Mouse (Mus musculus) lung, embryonic 16.5 days (tissue): ENCODE results near the gene Timp3. TPM values are rescaled to one million over a fixed set of nuclear protein-coding genes. Genes with fewer than 3 reads are reported as not detected.

Source experiments
- ATAC-seq: fragments of 200-750 bp; cut with Nextera tagmentation; 2 replicates; pipeline ENCODE4 v1.8.0; 2017; ENCODE audit warnings: low read depth, mild to moderate bottlenecking, moderate library complexity
- H3K27ac ChIP-seq: fragments of 300-500 bp; sonication (generic); 2 replicates; pipeline ENCODE4 v1.5.1; 2014; ENCODE audit warnings: mild to moderate bottlenecking, control low read depth, low read length
- H3K27me3 ChIP-seq: fragments of 300-500 bp; sonication (generic); 2 replicates; pipeline ENCODE4 v1.6.1; 2014; ENCODE audit warnings: low read depth, low read length, mixed read lengths; ENCODE audit not compliant: control insufficient read depth, insufficient read depth
- H3K36me3 ChIP-seq: fragments of 300-500 bp; sonication (generic); 2 replicates; pipeline ENCODE4 v1.6.1; 2014; ENCODE audit warnings: low read length; ENCODE audit not compliant: control insufficient read depth, insufficient read depth
- H3K4me1 ChIP-seq: fragments of 300-500 bp; sonication (generic); replicated peaks from 2 replicates; pipeline ENCODE4 v1.6.1; 2014; ENCODE audit warnings: low read length, mixed read lengths; ENCODE audit not compliant: control insufficient read depth, insufficient read depth
- H3K4me2 ChIP-seq: fragments of 300-500 bp; sonication (generic); 2 replicates; pipeline ENCODE4 v1.6.1; 2014; ENCODE audit warnings: low read depth, low read length, control low read depth
- H3K4me3 ChIP-seq: fragments of 300-500 bp; sonication (generic); 2 replicates; pipeline ENCODE4 v1.5.1; 2014; ENCODE audit warnings: mild to moderate bottlenecking, low read length, control low read depth
- H3K9ac ChIP-seq: fragments of 300-500 bp; sonication (generic); 2 replicates; pipeline ENCODE4 v1.6.1; 2014; ENCODE audit warnings: low read length, control low read depth
- H3K9me3 ChIP-seq: fragments of 300-500 bp; sonication (generic); 2 replicates; pipeline ENCODE4 v1.6.1; 2016; ENCODE audit warnings: low read length; ENCODE audit not compliant: control insufficient read depth
- WGBS: fragments of 180-500 bp; shearing (Covaris S2); extraction: QIAGEN DNeasy Blood & Tissue Kit; methylation state at CpG from one replicate; pipeline ENCODE4 v1.1.7; 2014; 5-methylcytosine and 5-hydroxymethylcytosine counted together
- polyA plus RNA-seq: library from polyadenylated mRNA; unstranded; fragments of >200 nt; fragmentation: Nextera tagmentation; extraction: Ambion mirVana; gene quantifications from 2 replicates; pipeline ENCODE4 v1.2.1, GENCODE M21; 2015

The Timp3 gene
- polyA plus RNA-seq, 1 experiment from 2014 or later: 90.5 TPM

GRCm38 (mm10) chr10:86273410-86274191 lies 26.6 kb upstream of the Timp3 start:
- Histone ChIP-seq H3K27me3 (no peaks in the 10 kb centered on the region), H3K9ac (no peak overlapping the region), H3K27ac (peak overlapping the region; percentile 83), H3K36me3 (no peaks in the 10 kb centered on the region), H3K4me1 (peaks cover 4% of the 10 kb centered on the region), H3K9me3 (no peaks in the 10 kb centered on the region), H3K4me2 (no peak overlapping the region), H3K4me3 (no peak overlapping the region)
- peak; percentile 89 for ATAC-seq
- WGBS: 49% methylated on average over 19 of the region's 19 CpGs

GRCm38 (mm10) chr10:86275585-86275984 lies 24.6 kb upstream of the Timp3 start:
- 86% methylated on average over 5 of the region's 5 CpGs for WGBS
- no peaks in the 10 kb centered on the region for H3K9me3 ChIP-seq
- no peaks in the 10 kb centered on the region for H3K27me3 ChIP-seq
- H3K4me3 ChIP-seq: no peak overlapping the region
- ATAC-seq: no peak
- no peak overlapping the region for H3K9ac ChIP-seq
- peaks cover 4% of the 10 kb centered on the region for H3K4me1 ChIP-seq
- no peaks in the 10 kb centered on the region for H3K36me3 ChIP-seq
- no peak overlapping the region for H3K4me2 ChIP-seq
- no peak overlapping the region for H3K27ac ChIP-seq

GRCm38 (mm10) chr10:86277327-86277726 lies 22.8 kb upstream of the Timp3 start:
- 80% methylated on average over 5 of the region's 5 CpGs for WGBS
- no peak overlapping the region for H3K4me3 ChIP-seq
- no peaks in the 10 kb centered on the region for H3K9me3 ChIP-seq
- no peaks in the 10 kb centered on the region for H3K27me3 ChIP-seq
- no peak overlapping the region for H3K9ac ChIP-seq
- H3K36me3 ChIP-seq: no peaks in the 10 kb centered on the region
- ATAC-seq: no peak
- peaks cover 4% of the 10 kb centered on the region for H3K4me1 ChIP-seq
- H3K4me2 ChIP-seq: no peak overlapping the region
- H3K27ac ChIP-seq: no peak overlapping the region

GRCm38 (mm10) chr10:86278481-86278880 lies 21.7 kb upstream of the Timp3 start:
- WGBS: 79% methylated on average over 2 of the region's 2 CpGs
- H3K4me1 ChIP-seq: peaks cover 3% of the 10 kb centered on the region
- no peak overlapping the region for H3K27ac ChIP-seq
- H3K4me2 ChIP-seq: no peak overlapping the region
- no peak overlapping the region for H3K4me3 ChIP-seq
- H3K9me3 ChIP-seq: no peaks in the 10 kb centered on the region
- no peak for ATAC-seq
- no peaks in the 10 kb centered on the region for H3K36me3 ChIP-seq
- no peak overlapping the region for H3K9ac ChIP-seq
- H3K27me3 ChIP-seq: no peaks in the 10 kb centered on the region

- Histone ChIP-seq H3K4me2 (no peak overlapping the region), H3K4me1 (no peaks in the 10 kb centered on the region)
- 83% methylated on average over 7 of the region's 7 CpGs for WGBS
Observed at GRCm38 (mm10) chr10:86279579-86280168, 20.5 kb upstream of the Timp3 start.

GRCm38 (mm10) chr10:86281238-86281637 lies 18.9 kb upstream of the Timp3 start:
- H3K36me3 ChIP-seq: no peaks in the 10 kb centered on the region
- H3K27me3 ChIP-seq: no peaks in the 10 kb centered on the region
- no peak overlapping the region for H3K4me3 ChIP-seq
- WGBS: 83% methylated on average over 8 of the region's 8 CpGs
- no peaks in the 10 kb centered on the region for H3K9me3 ChIP-seq
- ATAC-seq: no peak
- H3K9ac ChIP-seq: no peak overlapping the region
- no peak overlapping the region for H3K27ac ChIP-seq
- no peak overlapping the region for H3K4me2 ChIP-seq
- no peaks in the 10 kb centered on the region for H3K4me1 ChIP-seq

More at GRCm38 (mm10) chr10:86279579-86280168, 20.5 kb upstream of the Timp3 start:
- no peak for ATAC-seq
- Histone ChIP-seq H3K9ac (no peak overlapping the region), H3K4me3 (no peak overlapping the region), H3K9me3 (no peaks in the 10 kb centered on the region), H3K36me3 (no peaks in the 10 kb centered on the region), H3K27ac (no peak overlapping the region), H3K27me3 (no peaks in the 10 kb centered on the region)

- no peak overlapping the region for H3K4me2 ChIP-seq
- H3K9ac ChIP-seq: no peak overlapping the region
- H3K4me1 ChIP-seq: peaks cover 9% of the 10 kb centered on the region
- no peaks in the 10 kb centered on the region for H3K36me3 ChIP-seq
- no peak overlapping the region for H3K27ac ChIP-seq
- WGBS: 70% methylated on average over 7 of the region's 7 CpGs
- ATAC-seq: no peak
- 0 out of 2 replicates have a peak, but pooled peaks cover 4% of the 10 kb centered on the region for H3K9me3 ChIP-seq
- H3K27me3 ChIP-seq: no peaks in the 10 kb centered on the region
- no peak overlapping the region for H3K4me3 ChIP-seq
Observed at GRCm38 (mm10) chr10:86286508-86286907, 13.7 kb upstream of the Timp3 start.

- Histone ChIP-seq H3K27ac (peak overlapping the region; percentile 90), H3K9me3 (0 out of 2 replicates have a peak, but pooled peaks cover 4% of the 10 kb centered on the region), H3K36me3 (no peaks in the 10 kb centered on the region), H3K4me3 (no peak overlapping the region), H3K4me2 (no peak overlapping the region; the same call in 1 of the 2 replicates), H3K4me1 (peaks cover 9% of the 10 kb centered on the region), H3K27me3 (no peaks in the 10 kb centered on the region), H3K9ac (no peak overlapping the region)
- WGBS: 31% methylated on average over 8 of the region's 8 CpGs
- peak; percentile 91 for ATAC-seq
Observed at GRCm38 (mm10) chr10:86290109-86290771, 9.9 kb upstream of the Timp3 start.

GRCm38 (mm10) chr10:86293880-86294279 lies 6.3 kb upstream of the Timp3 start:
- 0 out of 2 replicates have a peak, but pooled peaks cover 4% of the 10 kb centered on the region for H3K9me3 ChIP-seq
- H3K4me2 ChIP-seq: no peak overlapping the region
- no peak overlapping the region for H3K27ac ChIP-seq
- no peak overlapping the region for H3K9ac ChIP-seq
- 78% methylated on average over 1 of the region's 1 CpGs for WGBS
- H3K4me1 ChIP-seq: peaks cover 12% of the 10 kb centered on the region
- H3K36me3 ChIP-seq: no peaks in the 10 kb centered on the region
- no peaks in the 10 kb centered on the region for H3K27me3 ChIP-seq
- H3K4me3 ChIP-seq: no peak overlapping the region
- no peak for ATAC-seq
